Mouse (Mus musculus): Measurements from ENCODE around the gene Pgls. TPM values are rescaled to one million over a fixed set of nuclear protein-coding genes. Genes with fewer than 3 reads are reported as not detected.
A peak's percentile ranks its signal among the peaks of the same experiment; 100 is the strongest.

The Pgls gene
- total RNA-seq (2021) = 10 to 100 TPM; 92.0 to 95.5 TPM

- peak; percentile 95 for DNase-seq
Measured at GRCm38 (mm10) chr8:71591471-71592373, at the start of gene Pgls. Gene Pgls (plus strand): TSS chr8:71592176.

DNA sequence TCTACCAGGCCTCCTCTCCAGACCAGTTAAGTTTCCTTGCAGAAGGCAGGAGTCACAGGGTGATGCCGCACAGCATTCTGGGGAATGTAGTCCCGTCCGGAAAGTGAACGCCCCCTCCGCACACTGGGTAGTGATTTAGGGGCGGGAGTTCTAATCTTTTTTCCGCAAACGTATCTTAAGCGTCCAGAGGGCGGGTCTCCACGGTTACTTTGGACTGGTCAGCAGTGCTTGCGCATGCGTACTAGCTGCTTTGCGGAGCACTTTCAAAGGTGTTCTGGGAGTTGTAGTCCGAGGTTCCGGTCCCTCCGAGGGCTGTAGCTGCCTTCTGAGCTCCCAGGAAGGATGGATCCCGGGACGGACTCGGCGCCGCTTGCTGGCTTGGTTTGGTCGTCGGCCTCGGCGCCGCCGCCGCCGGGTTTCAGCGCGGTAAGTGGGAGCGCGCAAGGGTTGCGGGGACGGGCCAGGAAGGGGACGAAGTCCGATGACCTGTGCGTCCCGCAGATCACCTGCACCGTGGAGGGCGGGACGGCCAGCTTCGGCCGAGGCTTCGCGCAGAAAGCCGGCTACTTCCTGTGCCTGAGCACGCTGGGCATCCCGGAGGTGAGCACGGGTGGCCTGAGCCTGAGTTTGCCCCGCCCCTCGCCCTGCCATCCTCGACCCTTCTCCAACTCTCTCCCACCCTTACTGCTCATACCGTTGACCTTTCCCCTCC, 49.2 kb upstream of the Pgls start, which contains the start of gene Mvb12a:
Gene Mvb12a, plus strand, starts transcription at position 291 of the 712 bp plus-strand sequence.
- peak; percentile 96 for DNase-seq

- no peak for DNase-seq
Measured at GRCm38 (mm10) chr8:71543755-71544154, 48.2 kb upstream of the Pgls start.

DNA sequence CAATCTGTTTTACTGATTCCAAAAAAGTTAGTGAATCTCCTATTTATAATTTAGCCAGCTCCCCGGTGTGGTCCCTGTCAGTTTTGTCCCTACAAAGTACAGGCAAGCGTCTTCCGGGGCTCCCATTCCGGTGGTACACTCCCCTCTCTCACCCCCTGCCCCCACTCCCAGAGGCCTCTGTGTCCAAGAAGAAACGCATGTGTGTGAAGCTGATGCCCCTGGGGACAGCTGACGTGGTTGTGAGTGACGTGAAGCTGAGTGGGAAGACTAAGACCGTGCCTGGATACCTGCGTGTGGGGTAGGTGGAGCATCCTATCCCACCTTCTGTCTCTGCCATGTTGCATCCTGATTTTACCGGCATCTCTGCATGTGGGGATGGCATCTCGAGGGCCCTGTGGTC, 46.9 kb upstream of the Pgls start:
- DNase-seq = no peak

DNA sequence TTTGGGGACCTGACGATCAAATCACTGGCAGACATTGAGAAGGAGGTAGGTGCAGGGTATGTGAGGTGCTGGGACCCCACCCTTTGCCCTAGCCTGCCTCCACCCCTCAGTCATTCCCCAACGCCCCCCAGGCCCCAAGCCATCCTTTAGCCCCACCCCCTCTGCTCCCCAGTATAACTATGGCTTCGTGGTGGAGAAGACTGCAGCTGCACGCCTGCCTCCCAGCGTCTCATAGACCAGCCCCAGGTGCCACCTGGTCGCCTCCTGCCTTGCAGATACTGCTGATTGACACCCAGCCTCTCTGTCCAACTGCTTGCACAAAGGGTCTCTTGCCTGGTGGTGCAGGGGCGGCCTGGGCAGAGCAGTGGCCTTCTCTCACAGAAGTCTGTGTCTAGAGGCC, 44.4 kb upstream of the Pgls start:
- DNase-seq = no peak

DNA sequence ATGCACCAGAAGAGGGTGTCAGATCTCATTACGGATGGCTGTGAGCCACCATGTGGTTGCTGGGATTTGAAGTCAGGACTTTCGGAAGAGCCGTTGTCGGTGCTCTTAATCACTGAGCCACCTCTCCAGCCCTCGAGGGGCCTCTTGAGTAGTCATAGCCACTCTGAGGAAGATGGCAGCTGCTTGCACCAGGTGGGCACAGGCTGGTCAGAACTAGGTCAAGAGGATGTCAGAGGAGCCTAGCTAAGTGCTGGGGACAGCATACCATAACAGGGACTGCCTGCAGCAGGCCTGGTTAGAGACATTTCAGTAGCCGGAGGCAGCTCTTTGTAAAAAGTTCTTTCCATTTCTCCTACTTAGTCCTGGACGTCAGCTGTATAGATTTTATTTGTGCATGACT, 41.2 kb upstream of the Pgls start:
- no peak for DNase-seq

- DNase-seq = no peak
Measured at GRCm38 (mm10) chr8:71552770-71553169, 39.2 kb upstream of the Pgls start.

DNA sequence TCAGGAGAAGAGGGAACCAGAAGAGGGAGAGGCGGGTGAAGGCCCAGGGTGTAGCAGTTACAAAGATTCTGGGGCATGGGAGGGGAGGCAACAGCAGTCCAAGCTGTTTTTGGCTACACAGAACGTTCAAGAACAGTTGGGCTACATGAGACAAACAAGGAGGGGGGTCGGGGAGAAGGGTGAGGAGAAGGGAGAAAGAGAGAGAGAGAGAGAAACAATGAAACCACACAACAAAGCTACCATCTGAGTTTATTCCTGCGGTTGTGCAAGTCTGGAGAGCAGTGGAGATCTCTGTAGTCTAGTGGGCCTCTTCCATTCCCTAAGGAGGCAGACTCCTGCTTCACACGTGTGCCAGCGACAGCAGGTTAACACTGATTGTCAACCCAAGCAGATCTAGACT, 38.0 kb upstream of the Pgls start:
- no peak for DNase-seq

DNA sequence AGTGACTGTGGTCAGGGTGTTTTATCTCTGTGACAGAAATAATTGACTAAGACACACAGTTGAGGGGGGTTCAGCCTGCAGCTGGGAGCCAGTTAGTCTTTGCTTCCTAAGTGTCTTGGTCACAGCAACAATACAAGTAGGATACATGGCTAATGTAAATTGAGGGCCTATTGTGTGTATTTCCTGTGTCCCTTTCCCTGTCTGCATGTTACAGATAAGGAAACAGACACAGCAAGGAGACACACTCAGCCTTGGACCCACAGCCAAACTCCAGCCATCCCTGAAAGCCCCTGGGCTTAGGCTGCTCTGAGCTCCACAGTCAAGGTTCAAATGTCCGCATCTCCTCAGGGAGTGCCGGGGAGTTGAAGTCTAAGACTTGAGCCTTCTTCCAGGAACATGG, 37.3 kb upstream of the Pgls start:
- no peak for DNase-seq

- no peak for DNase-seq
Measured at GRCm38 (mm10) chr8:71558071-71558957, 33.7 kb upstream of the Pgls start, which contains the start of gene Tmem221. Gene Tmem221 (minus strand): TSS chr8:71558871.

DNA sequence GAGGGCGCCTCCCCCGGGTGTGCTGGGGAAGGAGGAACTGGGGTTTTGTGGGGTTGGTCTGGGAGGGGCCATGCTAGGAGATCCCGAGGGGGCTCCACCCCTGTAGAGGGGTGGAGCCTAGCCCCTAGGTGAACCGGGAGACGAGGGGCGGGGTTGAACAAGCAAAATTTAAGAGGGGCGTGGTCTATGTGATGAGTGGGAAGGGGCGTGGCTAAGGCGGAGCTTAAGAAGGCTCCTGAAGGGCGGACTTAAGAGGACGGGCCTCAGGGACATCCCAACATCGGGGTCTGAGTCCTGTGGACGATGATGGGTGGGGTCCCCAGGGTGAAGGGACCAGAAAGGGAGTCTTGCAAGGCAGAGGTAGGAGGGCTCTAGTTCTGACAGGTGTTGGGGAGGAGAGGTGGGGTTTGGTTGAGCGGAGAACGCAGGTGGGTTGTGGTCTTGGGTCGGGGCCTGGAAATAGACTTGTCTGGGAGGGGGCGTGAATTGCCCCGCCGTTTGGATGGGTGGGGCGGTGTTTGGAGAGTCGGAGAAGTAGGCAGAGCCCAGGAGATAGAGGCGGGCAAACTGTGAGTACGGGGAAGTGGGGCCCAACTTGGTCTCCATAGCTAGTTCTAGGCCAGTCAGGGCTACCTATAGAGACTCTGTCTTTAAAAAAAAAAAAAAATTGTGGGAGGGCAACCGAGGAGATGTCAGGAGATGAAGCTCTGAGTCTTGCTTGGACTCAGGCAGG, 32.9 kb upstream of the Pgls start:
- DNase-seq = peak; percentile 61

DNA sequence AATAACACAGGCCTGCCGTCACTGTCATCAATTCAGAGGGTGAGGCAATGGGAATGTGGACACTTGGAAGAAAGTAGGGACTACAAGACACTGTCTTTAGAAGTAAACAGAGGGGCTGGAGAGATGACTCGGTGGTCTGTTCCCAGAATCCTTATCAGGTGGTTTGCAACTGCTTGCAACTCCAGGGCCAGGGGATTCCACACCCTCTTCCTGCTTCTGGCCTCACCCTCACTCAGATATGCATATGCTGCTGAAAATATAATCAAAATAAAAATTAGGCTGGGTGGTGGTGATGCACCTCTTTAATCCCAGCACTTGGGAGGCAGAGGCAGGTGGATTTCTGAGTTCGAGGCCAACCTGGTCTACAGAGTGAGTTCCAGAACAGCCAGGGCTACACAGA, 31.9 kb upstream of the Pgls start:
- no peak for DNase-seq

DNA sequence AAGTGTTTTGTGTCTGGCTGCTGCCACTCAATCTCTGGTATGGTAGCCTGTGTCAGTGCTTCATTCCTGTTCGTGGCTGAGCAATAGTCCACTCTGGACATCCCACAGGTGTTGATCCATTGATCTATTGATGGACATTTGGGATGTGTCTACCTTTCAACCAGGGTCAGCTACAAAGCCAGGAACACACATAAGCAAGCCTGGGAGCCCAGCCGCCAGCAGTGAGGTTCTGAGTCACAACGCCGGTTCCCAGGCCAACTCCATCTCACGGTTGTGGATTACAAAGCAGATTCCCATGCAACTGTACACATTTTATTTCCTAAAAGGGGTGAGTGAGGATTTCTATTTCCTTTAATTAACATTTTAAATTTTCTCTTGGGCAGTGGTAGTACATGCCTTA, 31.2 kb upstream of the Pgls start:
- no peak for DNase-seq

- peak; percentile 71 for DNase-seq
Measured at GRCm38 (mm10) chr8:71561401-71561800, 30.6 kb upstream of the Pgls start.

DNA sequence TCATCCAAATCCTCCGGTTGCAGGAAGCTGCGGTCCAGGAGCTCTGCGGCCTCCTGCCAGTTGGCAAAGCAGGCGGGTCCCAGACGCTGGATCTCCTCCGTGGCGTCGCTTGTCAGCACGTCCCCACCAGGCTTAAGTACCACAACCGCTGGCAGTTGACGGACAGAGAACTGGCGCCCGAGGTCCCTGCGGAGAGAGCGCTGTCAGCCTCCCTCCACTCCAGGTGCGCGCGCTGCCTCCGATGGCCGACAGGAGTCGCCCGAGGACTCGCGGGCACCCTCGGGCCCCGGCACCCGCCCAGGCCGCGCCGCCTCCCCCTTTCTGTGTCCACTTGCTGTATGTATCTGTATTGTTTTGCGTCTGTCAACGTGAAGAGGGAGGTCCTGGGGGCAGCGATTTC, 29.2 kb upstream of the Pgls start:
- DNase-seq = peak; percentile 93

GRCm38 (mm10) chr8:71563992-71564391, 28.0 kb upstream of the Pgls start:
- DNase-seq = no peak

DNA sequence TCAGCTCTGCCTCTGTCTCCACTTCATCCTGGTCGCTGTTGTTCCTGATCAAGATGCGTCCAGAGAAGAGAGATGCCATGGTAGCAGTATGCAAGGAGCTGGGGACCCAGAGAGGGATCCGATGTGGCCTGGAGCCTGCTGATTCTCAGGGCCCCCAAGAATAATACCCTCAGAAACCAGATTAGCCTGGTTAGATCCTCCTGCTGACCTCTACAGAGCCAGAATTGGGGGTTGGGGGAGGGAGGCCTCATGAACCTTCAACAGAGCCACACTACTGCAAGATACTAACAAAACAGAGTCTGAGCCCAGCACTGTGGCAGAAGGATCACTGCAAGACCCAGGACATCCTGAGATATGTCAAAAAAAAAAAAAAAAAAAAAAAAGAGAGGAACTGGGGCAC, 25.5 kb upstream of the Pgls start, which contains the start of gene Nxnl1:
Gene Nxnl1, minus strand, starts transcription at position 101 of the 400 bp plus-strand sequence.
- no peak for DNase-seq

- DNase-seq = no peak
Measured at GRCm38 (mm10) chr8:71567587-71567986, 24.4 kb upstream of the Pgls start.

DNA sequence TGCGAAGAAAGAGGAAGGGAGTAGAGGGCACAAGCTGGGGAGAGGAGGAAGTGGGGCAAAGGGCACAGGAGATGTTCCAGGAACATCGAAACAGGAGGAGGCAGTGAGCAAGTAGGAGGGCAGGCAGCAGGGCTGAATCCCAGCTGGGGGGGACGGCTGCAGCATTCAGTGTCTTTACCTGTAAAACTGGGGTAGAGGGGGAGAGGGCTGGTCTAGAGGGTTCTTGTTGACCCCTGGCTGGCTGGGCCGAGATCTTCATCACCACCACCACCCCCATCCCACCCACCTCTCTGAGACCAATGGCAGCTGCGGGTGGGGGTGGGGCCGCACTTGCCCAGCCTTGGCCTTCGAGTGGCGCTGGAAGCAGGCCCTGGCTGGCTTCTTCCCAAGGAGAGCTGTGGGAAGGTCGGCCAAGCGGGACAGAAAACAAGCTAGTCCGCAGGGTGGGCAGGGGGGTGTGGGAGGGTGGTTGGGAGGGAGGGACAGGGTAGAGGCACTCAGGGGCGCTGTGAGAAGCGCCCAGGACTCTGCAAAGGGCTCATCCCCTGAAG, 23.5 kb upstream of the Pgls start, which contains the start of gene Slc27a1:
Gene Slc27a1, plus strand, starts transcription at position 496 of the 551 bp plus-strand sequence.
- DNase-seq = peak; percentile 91

- DNase-seq = peak; percentile 40
Measured at GRCm38 (mm10) chr8:71568941-71569340, 23.0 kb upstream of the Pgls start.
